Comparison of ENCODE assay signal across 9 mouse cellular contexts in the genomic region with DNA sequence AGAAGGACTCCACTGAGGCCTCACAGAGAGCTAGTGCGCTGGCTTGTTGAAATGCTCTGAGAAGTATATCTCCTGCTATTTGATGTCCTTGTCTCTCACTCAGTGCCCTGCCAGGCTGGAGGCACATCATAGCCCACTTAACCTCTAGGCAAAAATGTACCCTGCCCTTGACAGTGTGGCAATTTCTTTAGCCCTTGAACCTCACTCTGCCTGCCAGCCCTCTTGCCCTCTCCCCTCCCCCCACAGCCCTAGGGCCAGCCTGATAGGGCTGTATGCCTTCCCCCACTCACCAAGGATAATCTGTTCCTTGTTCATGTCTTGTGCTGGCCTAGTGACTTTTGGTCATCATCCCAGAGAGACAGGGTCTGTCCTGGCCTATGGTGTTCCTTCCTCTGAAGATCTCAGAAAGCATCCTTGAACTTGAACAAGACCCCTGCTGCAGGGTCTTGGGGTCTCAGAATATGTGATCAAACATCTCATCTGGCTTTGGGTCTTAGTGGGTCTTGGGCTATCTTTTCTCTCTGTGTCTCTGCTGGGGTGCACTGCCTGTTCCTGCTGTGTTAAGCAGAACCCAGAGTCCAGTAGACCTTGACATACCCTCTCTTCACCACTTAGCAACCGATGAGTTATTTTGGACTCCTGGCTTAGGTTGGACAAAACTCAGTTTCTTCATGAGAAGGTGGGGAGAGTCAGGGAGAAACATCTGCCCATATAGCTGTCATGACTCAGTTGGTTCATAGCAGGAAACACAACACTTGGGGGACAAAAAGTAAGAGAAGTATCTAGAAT. TPM values are rescaled to one million over a fixed set of nuclear protein-coding genes. Genes with fewer than 3 reads are reported as not detected.
DNase-seq lines count a peak whose midpoint lies in the region; ATAC-seq and TF ChIP-seq lines count a peak whose summit lies in the region.
"Had no signal": no experiment of that assay in that cellular context is flagged by ENCODE, and none has a peak within 500 bp of the region (broad histone marks: within the 10 kb centered on the region; RNA-seq: fewer than 3 reads in every experiment).

No protein-coding gene starts in this region.

- H3K9ac ChIP-seq in heart, embryonic 13.5 days, result peak overlapping the region; percentile 85
- peak overlapping the region; percentile 89; the same call in 1 of the 2 replicates for H3K9ac ChIP-seq in embryonic facial prominence, embryonic 11.5 days (replicated peaks; ENCODE audit: low read length)
- no peak overlapping the region for H3K9ac ChIP-seq in intestine, postnatal 0 days (ENCODE audit: low read depth, low read length)
- peak overlapping the region; percentile 73 for H3K9ac ChIP-seq in midbrain, embryonic 14.5 days (replicated peaks; ENCODE audit: low read length)

- H3K27ac ChIP-seq in heart, embryonic 13.5 days (replicated peaks), result peak overlapping the region; percentile 90
- H3K27ac ChIP-seq in embryonic facial prominence, embryonic 11.5 days (replicated peaks; ENCODE audit: low read depth, low read length), result no peak overlapping the region
- H3K27ac ChIP-seq in intestine, postnatal 0 days (ENCODE audit: low read depth, low read length), result no peak overlapping the region
- H3K27ac ChIP-seq in midbrain, embryonic 14.5 days (replicated peaks; ENCODE audit: low read depth, low read length), result no peak overlapping the region

- H3K4me2 ChIP-seq in heart, embryonic 13.5 days, result peak overlapping the region; percentile 85
- peak overlapping the region; percentile 88 for H3K4me2 ChIP-seq in embryonic facial prominence, embryonic 11.5 days (ENCODE audit: low read depth, low read length)
- peak overlapping the region; percentile 93 for H3K4me2 ChIP-seq in intestine, postnatal 0 days (replicated peaks; ENCODE audit: low read depth)
- peak overlapping the region; percentile 95 for H3K4me2 ChIP-seq in midbrain, embryonic 14.5 days (ENCODE audit: low read length)

- peaks cover 25% of the 10 kb centered on the region for H3K4me1 ChIP-seq in heart, embryonic 13.5 days
- H3K4me1 ChIP-seq in embryonic facial prominence, embryonic 11.5 days (ENCODE audit: control insufficient read depth, insufficient read depth, low read length), result no peaks in the 10 kb centered on the region
- H3K4me1 ChIP-seq in intestine, postnatal 0 days (replicated peaks; ENCODE audit: control insufficient read depth, insufficient read depth, low read length), result peaks cover 7% of the 10 kb centered on the region; the same call in 1 of the 2 replicates
- peaks cover 10% of the 10 kb centered on the region for H3K4me1 ChIP-seq in midbrain, embryonic 14.5 days (ENCODE audit: control insufficient read depth, insufficient read depth, low read length)

- 61% methylated on average over 2 of the region's 2 CpGs for WGBS in heart, embryonic 13.5 days
- WGBS in embryonic facial prominence, embryonic 11.5 days, result 87% methylated on average over 2 of the region's 2 CpGs
- WGBS in intestine, postnatal 0 days, result 86% methylated on average over 2 of the region's 2 CpGs
- WGBS in midbrain, embryonic 14.5 days, result 86% methylated on average over 2 of the region's 2 CpGs

- H3K36me3 ChIP-seq in heart, embryonic 13.5 days, result peaks cover 40% of the 10 kb centered on the region
- H3K36me3 ChIP-seq in embryonic facial prominence, embryonic 11.5 days (replicated peaks; ENCODE audit: control insufficient read depth, insufficient read depth, low read depth, low read length), result peaks cover 9% of the 10 kb centered on the region
- H3K36me3 ChIP-seq in intestine, postnatal 0 days (ENCODE audit: control insufficient read depth, insufficient read depth), result peaks cover 30% of the 10 kb centered on the region
- peaks cover 35% of the 10 kb centered on the region for H3K36me3 ChIP-seq in midbrain, embryonic 14.5 days (ENCODE audit: control insufficient read depth, insufficient read depth, low read length)

- no peak for TF ChIP-seq CTCF in intestine, postnatal 0 days (IDR thresholded peaks at IDR 0.05; ENCODE audit: low read depth)

- ATAC-seq in heart, embryonic 13.5 days (ENCODE audit: extremely low read depth, insufficient number of reproducible peaks, low FRiP score, low TSS enrichment), result no peak
- ATAC-seq in embryonic facial prominence, embryonic 11.5 days (replicated peaks; ENCODE audit: insufficient number of reproducible peaks, low FRiP score, low TSS enrichment, low read depth), result no peak
- no peak for ATAC-seq in intestine, postnatal 0 days
- no peak for ATAC-seq in midbrain, embryonic 14.5 days (ENCODE audit: low FRiP score, low TSS enrichment)

- H3K27me3 ChIP-seq in heart, embryonic 13.5 days (replicated peaks), result no peaks in the 10 kb centered on the region
- no peaks in the 10 kb centered on the region for H3K27me3 ChIP-seq in embryonic facial prominence, embryonic 11.5 days (ENCODE audit: control insufficient read depth, insufficient read depth, low read length)
- no peaks in the 10 kb centered on the region for H3K27me3 ChIP-seq in intestine, postnatal 0 days (replicated peaks; ENCODE audit: control insufficient read depth, insufficient read depth, low read length)
- no peaks in the 10 kb centered on the region for H3K27me3 ChIP-seq in midbrain, embryonic 14.5 days (ENCODE audit: control insufficient read depth, insufficient read depth, low read length)

- no peaks in the 10 kb centered on the region for H3K9me3 ChIP-seq in heart, embryonic 13.5 days
- no peaks in the 10 kb centered on the region for H3K9me3 ChIP-seq in embryonic facial prominence, embryonic 11.5 days (replicated peaks; ENCODE audit: control insufficient read depth, low read length)
- no peaks in the 10 kb centered on the region for H3K9me3 ChIP-seq in intestine, postnatal 0 days (ENCODE audit: control insufficient read depth)
- H3K9me3 ChIP-seq in midbrain, embryonic 14.5 days (ENCODE audit: control insufficient read depth, low read length), result no peaks in the 10 kb centered on the region

- no peak for DNase-seq in heart, postnatal 14 days
- DNase-seq in embryonic facial prominence, embryonic 11.5 days (ENCODE audit: low spot score), result no peak
- no peak for DNase-seq in midbrain, embryonic 14.5 days
- no peak for DNase-seq in gastrocnemius, postnatal 25 days
- no peak for DNase-seq in left cerebral cortex, postnatal 36 days (ENCODE audit: low spot score in 2 of 2)
- no peak for DNase-seq in cerebellum, adult 11 months
- DNase-seq: gastrocnemius, postnatal 36 days had no signal

- intact Hi-C loops in heart, postnatal 14 days (cut with DNase I), result loop anchor here (5.0 kb wide), 1 partner anchor 37 kb away; no protein-coding TSS in a partner anchor
- intact Hi-C loops in left cerebral cortex, postnatal 36 days (cut with DNase I), result no loop called here

- peak overlapping the region; percentile 85 for H3K4me3 ChIP-seq in heart, embryonic 13.5 days
- H3K4me3 ChIP-seq in embryonic facial prominence, embryonic 11.5 days (ENCODE audit: low read depth, low read length), result peak overlapping the region; percentile 93
- H3K4me3 ChIP-seq in intestine, postnatal 0 days (ENCODE audit: low read depth, low read length), result peak overlapping the region; percentile 91; the same call in 1 of the 2 replicates
- H3K4me3 ChIP-seq in midbrain, embryonic 14.5 days (replicated peaks; ENCODE audit: low read depth, low read length), result peak overlapping the region; percentile 89

RNA-seq across cellular contexts. Expression of gene Miga2, which starts 1.4 kb away (rescaled TPM):
- polyA plus RNA-seq in heart, embryonic 13.5 days (2015; fragmentation: Nextera tagmentation; extraction: Ambion mirVana), result 28.9 and 31.4 TPM in 2 replicates
- total RNA-seq in heart, postnatal 14 days (2021), result 10 to 100 TPM; 74.7 to 80.0 TPM
- 15.6 and 18.0 TPM in 2 replicates for polyA plus RNA-seq in embryonic facial prominence, embryonic 11.5 days (2014; fragmentation: Nextera tagmentation; extraction: Ambion mirVana)
- polyA plus RNA-seq in intestine, postnatal 0 days (2015; fragmentation: Nextera tagmentation; extraction: Ambion mirVana), result 12.6 TPM in 2 replicates
- 26.1 and 29.7 TPM in 2 replicates for polyA plus RNA-seq in midbrain, embryonic 14.5 days (2014; fragmentation: Nextera tagmentation; extraction: Ambion mirVana)
- 10 to 100 TPM; 22.8 to 23.8 TPM for total RNA-seq in gastrocnemius, postnatal 25 days (2021)
- 100 to 1,000 TPM; 106 to 124 TPM for total RNA-seq in left cerebral cortex, postnatal 36 days (2021)

RNA-seq across cellular contexts. Expression of gene Sh3glb2, which starts 6.3 kb away (rescaled TPM):
- 122 and 124 TPM in 2 replicates for polyA plus RNA-seq in heart, embryonic 13.5 days (2015; fragmentation: Nextera tagmentation; extraction: Ambion mirVana)
- total RNA-seq in heart, postnatal 14 days (2021), result 10 to 100 TPM; 50.6 to 56.2 TPM
- polyA plus RNA-seq in embryonic facial prominence, embryonic 11.5 days (2014; fragmentation: Nextera tagmentation; extraction: Ambion mirVana), result 41.6 and 50.0 TPM in 2 replicates
- polyA plus RNA-seq in intestine, postnatal 0 days (2015; fragmentation: Nextera tagmentation; extraction: Ambion mirVana), result 38.1 TPM in 2 replicates
- 129 and 183 TPM in 2 replicates for polyA plus RNA-seq in midbrain, embryonic 14.5 days (2014; fragmentation: Nextera tagmentation; extraction: Ambion mirVana)
- 10 to 100 TPM; 16.2 to 21.2 TPM for total RNA-seq in gastrocnemius, postnatal 25 days (2021)
- 100 to 1,000 TPM; 267 to 316 TPM for total RNA-seq in left cerebral cortex, postnatal 36 days (2021)

RNA-seq across cellular contexts. Expression of gene Dolpp1, which starts 26.6 kb away (rescaled TPM):
- polyA plus RNA-seq in heart, embryonic 13.5 days (2015; fragmentation: Nextera tagmentation; extraction: Ambion mirVana), result 18.8 and 23.2 TPM in 2 replicates
- total RNA-seq in heart, postnatal 14 days (2021), result 10 to 100 TPM; 11.4 to 12.1 TPM
- 29.1 and 33.4 TPM in 2 replicates for polyA plus RNA-seq in embryonic facial prominence, embryonic 11.5 days (2014; fragmentation: Nextera tagmentation; extraction: Ambion mirVana)
- 39.5 and 41.5 TPM in 2 replicates for polyA plus RNA-seq in intestine, postnatal 0 days (2015; fragmentation: Nextera tagmentation; extraction: Ambion mirVana)
- polyA plus RNA-seq in midbrain, embryonic 14.5 days (2014; fragmentation: Nextera tagmentation; extraction: Ambion mirVana), result 56.3 and 57.2 TPM in 2 replicates
- 1 to 10 TPM; 5.2 to 6.8 TPM for total RNA-seq in gastrocnemius, postnatal 25 days (2021)
- 10 to 100 TPM; 24.4 to 27.0 TPM for total RNA-seq in left cerebral cortex, postnatal 36 days (2021)

RNA-seq across cellular contexts. Expression of gene Crat, which starts 50.1 kb away (rescaled TPM):
- 74.5 and 76.8 TPM in 2 replicates for polyA plus RNA-seq in heart, embryonic 13.5 days (2015; fragmentation: Nextera tagmentation; extraction: Ambion mirVana)
- 100 to 1,000 TPM; 441 to 477 TPM for total RNA-seq in heart, postnatal 14 days (2021)
- polyA plus RNA-seq in embryonic facial prominence, embryonic 11.5 days (2014; fragmentation: Nextera tagmentation; extraction: Ambion mirVana), result 24.0 and 29.6 TPM in 2 replicates
- 46.1 and 46.4 TPM in 2 replicates for polyA plus RNA-seq in intestine, postnatal 0 days (2015; fragmentation: Nextera tagmentation; extraction: Ambion mirVana)
- 22.2 and 24.0 TPM in 2 replicates for polyA plus RNA-seq in midbrain, embryonic 14.5 days (2014; fragmentation: Nextera tagmentation; extraction: Ambion mirVana)
- total RNA-seq in gastrocnemius, postnatal 25 days (2021), result 100 to 1,000 TPM; 315 to 363 TPM
- total RNA-seq in left cerebral cortex, postnatal 36 days (2021), result 10 to 100 TPM; 46.3 to 54.5 TPM

RNA-seq across cellular contexts. Expression of gene Ptpa, which starts 50.4 kb away (rescaled TPM):
- polyA plus RNA-seq in heart, embryonic 13.5 days (2015; fragmentation: Nextera tagmentation; extraction: Ambion mirVana), result 100.0 and 109 TPM in 2 replicates
- 100 to 1,000 TPM in 1 of 2 experiments, 10 to 100 TPM in 1; 99.1 to 109 TPM for total RNA-seq in heart, postnatal 14 days (2021)
- polyA plus RNA-seq in embryonic facial prominence, embryonic 11.5 days (2014; fragmentation: Nextera tagmentation; extraction: Ambion mirVana), result 53.7 and 62.4 TPM in 2 replicates
- polyA plus RNA-seq in intestine, postnatal 0 days (2015; fragmentation: Nextera tagmentation; extraction: Ambion mirVana), result 70.9 and 71.4 TPM in 2 replicates
- polyA plus RNA-seq in midbrain, embryonic 14.5 days (2014; fragmentation: Nextera tagmentation; extraction: Ambion mirVana), result 86.7 and 115 TPM in 2 replicates
- 10 to 100 TPM; 67.1 to 68.5 TPM for total RNA-seq in gastrocnemius, postnatal 25 days (2021)
- total RNA-seq in left cerebral cortex, postnatal 36 days (2021), result 100 to 1,000 TPM; 175 to 182 TPM
